Mouse (Mus musculus) layer of hippocampus, postnatal 14 days (tissue): Measurements from ENCODE around the gene Rxfp4. TPM values are rescaled to one million over a fixed set of nuclear protein-coding genes. Genes with fewer than 3 reads are reported as not detected.
A peak's percentile ranks its signal among the peaks of the same experiment; 100 is the strongest.
"Not testable (repeated sequence)": the region's sequence is repeated elsewhere in the genome, so short reads cannot be mapped to it uniquely, and the experiment has no call there.

Experiments used
- DNase-seq, 2 experiments: peaks; one replicate each; pipeline ENCODE4 v3.0.0; 2021 to 2022; ENCODE audit warnings: low spot score in 2 of 2, mixed read lengths in 1 of 2
- total RNA-seq, 2 experiments: library from RNA; stranded (reverse); gene quantifications; 2 replicates each; pipeline ENCODE4 v1.2.3; 2021

Gene Rxfp4
- total RNA-seq, 2 experiments from 2014 or later = not detected

GRCm38 (mm10) chr3:88615117-88615516 is 37.8 kb downstream of the Rxfp4 start:
- no peak for DNase-seq

GRCm38 (mm10) chr3:88614418-88614817 is 38.5 kb downstream of the Rxfp4 start:
- no peak for DNase-seq

GRCm38 (mm10) chr3:88609066-88609465 is 43.9 kb downstream of the Rxfp4 start:
- no peak for DNase-seq

- no peak for DNase-seq
These were observed 45.2 kb downstream of the Rxfp4 start for GRCm38 (mm10) chr3:88607758-88608138.

- peak; percentile 91 to 92 for DNase-seq
These were observed 45.7 kb downstream of the Rxfp4 start for GRCm38 (mm10) chr3:88607065-88607757.

GRCm38 (mm10) chr3:88605666-88606065 is 47.3 kb downstream of the Rxfp4 start, which contains the start of gene Arhgef2:
Arhgef2 (plus strand) TSS chr3:88605966.
- DNase-seq = not testable (repeated sequence)

GRCm38 (mm10) chr3:88604863-88605262 is 48.1 kb downstream of the Rxfp4 start:
- DNase-seq = no peak

GRCm38 (mm10) chr3:88603714-88604161 is 49.2 kb downstream of the Rxfp4 start:
- no peak for DNase-seq

GRCm38 (mm10) chr3:88602466-88602865 is 50.5 kb downstream of the Rxfp4 start:
- no peak for DNase-seq

Other genes with a start within 250 kb of the Rxfp4 start
- 1 to 10 TPM; 6.9 to 9.9 TPM for gene Pmf1, start 242.8 kb downstream of the Rxfp4 start, total RNA-seq
- 10 to 100 TPM; 68.6 to 70.3 TPM for gene Slc25a44, start 228.0 kb downstream of the Rxfp4 start, total RNA-seq
- 10 to 100 TPM; 33.1 to 38.1 TPM for gene Sema4a, start 192.0 kb downstream of the Rxfp4 start, total RNA-seq
- 10 to 100 TPM; 42.0 to 49.3 TPM for gene Lmna, start 143.2 kb downstream of the Rxfp4 start, total RNA-seq
- gene Mex3a, start 120.7 kb downstream of the Rxfp4 start, total RNA-seq = 10 to 100 TPM in 1 of 2 experiments, 1 to 10 TPM in 1; 9.0 to 10.7 TPM
- gene Rab25, start 104.8 kb downstream of the Rxfp4 start, total RNA-seq = not detected
- 100 to 1,000 TPM in 1 of 2 experiments, 10 to 100 TPM in 1; 96.1 to 113 TPM for gene Lamtor2, start 100.1 kb downstream of the Rxfp4 start, total RNA-seq
- gene Ubqln4, start 99.4 kb downstream of the Rxfp4 start, total RNA-seq = 10 to 100 TPM; 77.3 to 81.8 TPM
- gene Ssr2, start 77.3 kb downstream of the Rxfp4 start, total RNA-seq = 100 to 1,000 TPM; 110 to 120 TPM
- gene Arhgef2, start 47.2 kb downstream of the Rxfp4 start, total RNA-seq = 100 to 1,000 TPM; 258 to 259 TPM
- 10 to 100 TPM; 51.5 to 61.6 TPM for gene Khdc4, start 32.7 kb upstream of the Rxfp4 start, total RNA-seq
- gene Rit1, start 63.7 kb upstream of the Rxfp4 start, total RNA-seq = 10 to 100 TPM; 49.7 to 57.7 TPM
- 100 to 1,000 TPM; 500 to 510 TPM for gene Syt11, start 122.0 kb upstream of the Rxfp4 start, total RNA-seq
- 10 to 100 TPM; 42.1 to 45.4 TPM for gene Gon4l, start 182.1 kb upstream of the Rxfp4 start, total RNA-seq